Mouse (Mus musculus) spleen, embryonic (tissue): ENCODE results near the gene Gm3012.
"Not testable (repeated sequence)": the region's sequence is repeated elsewhere in the genome, so short reads cannot be mapped to it uniquely, and the experiment has no call there.

Experiments used
- CTCF ChIA-PET: fragments of 350-600 bp; sonication (Branson Sonifier 250); formaldehyde crosslinking; loops from one replicate; lab custom pipeline; 2022; lab: Charles Lee

Gm3012 gene

GRCm38 (mm10) chr14:3634212-3634611 lies at the start of gene Gm3012:
Gene Gm3012 (plus strand): TSS chr14:3634512.
- CTCF ChIA-PET, result not testable (repeated sequence)

GRCm38 (mm10) chr14:3651730-3652129 lies 17.4 kb downstream of the Gm3012 start, which contains the start of gene Gm3020:
Gene Gm3020 (plus strand): TSS chr14:3652030.
- CTCF ChIA-PET, result not testable (repeated sequence)

GRCm38 (mm10) chr14:3688483-3688882 lies 54.2 kb downstream of the Gm3012 start, which contains the start of gene Gm3043:
Gene Gm3043 (plus strand): TSS chr14:3688783.
- CTCF ChIA-PET, result not testable (repeated sequence)
